Mouse (Mus musculus): Measurements from ENCODE around the gene Kcnn1. TPM values are rescaled to one million over a fixed set of nuclear protein-coding genes. Genes with fewer than 3 reads are reported as not detected.

Gene Kcnn1
- polyA plus RNA-seq, 1 experiment from 2014 or later: 12.6 TPM

DNA sequence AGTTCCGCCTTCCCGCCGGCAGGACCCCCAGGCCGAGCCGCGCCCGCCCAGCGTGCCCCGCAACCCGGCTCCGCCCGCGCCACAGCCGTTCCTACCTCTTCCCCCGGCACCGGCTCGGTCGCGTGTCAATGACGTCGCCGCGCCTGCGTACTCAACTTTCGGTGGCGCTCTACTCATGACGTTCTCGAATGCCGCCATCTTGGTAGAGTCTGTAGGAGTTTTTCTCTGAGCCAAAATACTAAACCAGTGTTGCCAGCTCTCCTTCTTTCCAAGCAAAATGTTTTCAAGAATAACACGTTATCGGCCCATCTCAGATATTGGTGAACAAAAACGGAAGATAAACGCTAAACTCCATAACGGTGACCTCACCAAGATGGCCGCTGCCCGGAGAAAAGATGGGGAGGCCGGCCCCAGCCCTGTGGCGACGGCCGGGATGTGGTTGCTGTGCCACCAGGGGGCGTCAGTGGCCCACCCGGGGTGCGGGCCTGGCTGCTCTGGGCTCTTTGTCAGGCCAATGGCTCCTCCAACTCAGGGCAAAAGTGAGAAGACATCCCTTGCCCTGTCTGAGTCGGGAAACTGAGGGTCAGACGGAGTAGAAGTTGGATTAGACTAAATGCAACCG lies 10.4 kb upstream of the Kcnn1 start, which contains the start of gene Ccdc124:
TSS of gene Ccdc124 (minus strand) at position 572 of the 622 bp plus-strand sequence.
- Histone ChIP-seq H3K4me1 (ENCODE audit: control insufficient read depth, insufficient read depth, low read length) (peaks cover 10% of the 10 kb centered on the region), H3K36me3 (ENCODE audit: control insufficient read depth, insufficient read depth, low read length) (no peaks in the 10 kb centered on the region), H3K9me3 (ENCODE audit: control insufficient read depth, low read length) (no peaks in the 10 kb centered on the region), H3K27ac (ENCODE audit: low read depth, low read length) (peak within 1 kb of the TSS; percentile 87), H3K4me2 (ENCODE audit: low read depth, low read length) (peak within 1 kb of the TSS; percentile 92), H3K4me3 (ENCODE audit: low read depth, low read length) (peak within 1 kb of the TSS; percentile 78), H3K9ac (replicated peaks; ENCODE audit: low read depth, low read length) (peak within 1 kb of the TSS; percentile 75), H3K27me3 (ENCODE audit: control insufficient read depth, insufficient read depth, low read length) (no peaks in the 10 kb centered on the region)
- ATAC-seq (ENCODE audit: low read depth): peak; percentile 87
- WGBS: 1% methylated on average over 46 of the region's 46 CpGs

DNA sequence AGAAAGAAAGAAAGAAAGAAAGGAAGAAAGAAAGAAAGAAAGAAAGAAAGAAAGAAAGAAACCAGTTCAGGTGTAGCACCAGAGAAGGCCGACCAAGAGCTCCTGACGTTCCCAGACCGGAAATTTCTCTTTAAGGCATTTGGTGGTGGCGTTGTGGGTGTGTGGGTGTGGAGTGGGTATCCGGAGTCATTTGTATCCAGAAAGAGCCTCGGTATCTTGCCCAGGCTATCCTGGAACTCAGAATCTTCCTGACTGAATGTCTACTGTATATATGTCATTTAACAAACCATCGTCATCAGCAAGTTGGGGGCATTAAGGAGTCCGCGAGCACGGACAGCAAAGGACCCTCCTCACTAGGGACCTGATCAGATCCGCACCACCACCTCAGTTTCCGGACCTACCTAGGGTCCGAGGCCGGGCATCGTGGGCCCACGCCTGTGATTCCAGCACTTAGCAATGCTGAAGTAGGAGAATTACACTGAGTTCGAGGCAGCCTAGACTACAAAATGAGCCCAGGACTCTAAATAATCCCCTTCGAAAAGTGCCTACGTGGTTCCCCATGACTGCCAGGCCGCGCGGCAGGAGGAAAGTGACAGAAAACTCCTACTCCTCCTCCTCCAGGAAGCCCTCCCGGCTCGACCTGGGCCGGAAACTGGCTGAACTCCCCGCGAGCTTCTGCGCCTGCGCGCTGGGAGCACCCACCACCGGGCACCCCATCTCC lies 9.7 kb upstream of the Kcnn1 start:
- Histone ChIP-seq H3K27me3 (ENCODE audit: control insufficient read depth, insufficient read depth, low read length) (no peaks in the 10 kb centered on the region), H3K9me3 (ENCODE audit: control insufficient read depth, low read length) (no peaks in the 10 kb centered on the region), H3K4me2 (ENCODE audit: low read depth, low read length) (peak overlapping the region; percentile 92), H3K9ac (replicated peaks; ENCODE audit: low read depth, low read length) (peak overlapping the region; percentile 75), H3K36me3 (ENCODE audit: control insufficient read depth, insufficient read depth, low read length) (no peaks in the 10 kb centered on the region), H3K4me1 (ENCODE audit: control insufficient read depth, insufficient read depth, low read length) (peaks cover 10% of the 10 kb centered on the region), H3K27ac (ENCODE audit: low read depth, low read length) (peak overlapping the region; percentile 87), H3K4me3 (ENCODE audit: low read depth, low read length) (peak overlapping the region; percentile 78)
- 5% methylated on average over 31 of the region's 31 CpGs for WGBS
- 0 out of 2 replicates have a peak, but pooled peaks have one; percentile 3 for ATAC-seq (ENCODE audit: low read depth)

DNA sequence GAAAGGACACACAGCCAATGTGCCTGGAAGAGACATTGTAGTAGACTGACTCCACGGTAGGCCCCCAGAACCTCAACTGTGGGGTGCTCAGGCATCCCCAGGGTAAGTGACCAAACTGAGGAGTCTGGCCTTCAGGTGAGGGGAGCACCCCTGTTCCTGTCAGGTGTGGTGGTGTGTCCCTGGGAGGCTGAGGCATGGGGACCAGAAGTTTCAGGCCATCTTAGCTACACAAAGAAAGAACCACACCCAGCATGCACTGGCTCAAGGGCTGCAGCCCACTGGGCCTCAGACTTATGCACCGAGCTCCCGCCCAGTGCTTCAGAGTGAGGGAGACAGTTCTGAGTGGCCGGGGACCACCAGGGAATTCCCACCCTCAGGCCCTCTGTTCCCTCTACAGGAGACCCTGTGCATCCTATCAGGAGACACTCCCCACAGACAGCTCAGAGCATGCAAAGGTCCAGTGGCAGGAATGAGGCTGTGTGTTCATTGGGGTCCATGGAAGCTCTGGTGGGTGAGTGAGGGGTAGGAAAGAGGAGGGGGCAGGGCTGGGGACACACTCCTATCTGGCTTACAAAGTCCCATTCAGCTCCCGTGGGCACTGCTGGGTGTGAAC lies 8.2 kb upstream of the Kcnn1 start:
- H3K9ac ChIP-seq (replicated peaks; ENCODE audit: low read depth, low read length): no peak overlapping the region
- WGBS: 88% methylated on average over 5 of the region's 5 CpGs

DNA sequence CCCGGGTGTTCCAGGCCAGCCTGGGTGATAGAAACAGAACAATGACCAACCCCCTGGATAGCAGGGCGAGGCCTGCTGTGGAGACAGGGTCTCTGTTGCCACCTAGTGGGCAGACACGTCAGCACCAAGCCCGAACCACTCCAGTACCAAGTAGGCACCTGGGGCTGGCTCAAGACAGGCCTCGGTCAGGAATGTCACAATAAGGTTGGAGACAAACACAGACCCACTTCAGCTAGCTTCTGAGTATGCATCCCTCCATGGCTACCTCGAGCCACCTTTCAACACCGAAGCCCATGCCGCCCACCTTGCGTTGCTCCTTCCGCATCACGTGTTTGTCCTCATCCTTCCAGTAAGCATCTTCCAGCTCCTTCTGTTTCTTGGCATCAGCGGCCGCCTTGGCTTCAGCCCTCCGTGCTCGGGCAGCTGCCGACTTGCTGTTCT lies 6.6 kb upstream of the Kcnn1 start:
- 50% methylated on average over 16 of the region's 16 CpGs for WGBS
- peak; percentile 12; the same call in 1 of the 2 replicates for ATAC-seq (ENCODE audit: low read depth)
- peaks cover 24% of the 10 kb centered on the region for H3K4me1 ChIP-seq (ENCODE audit: control insufficient read depth, insufficient read depth, low read length)
- no peaks in the 10 kb centered on the region for H3K9me3 ChIP-seq (ENCODE audit: control insufficient read depth, low read length)
- no peak overlapping the region for H3K4me3 ChIP-seq (ENCODE audit: low read depth, low read length)
- no peak overlapping the region for H3K4me2 ChIP-seq (ENCODE audit: low read depth, low read length)
- no peaks in the 10 kb centered on the region for H3K27me3 ChIP-seq (ENCODE audit: control insufficient read depth, insufficient read depth, low read length)
- peak overlapping the region; percentile 69 for H3K27ac ChIP-seq (ENCODE audit: low read depth, low read length)
- H3K9ac ChIP-seq (replicated peaks; ENCODE audit: low read depth, low read length): no peak overlapping the region
- no peaks in the 10 kb centered on the region for H3K36me3 ChIP-seq (ENCODE audit: control insufficient read depth, insufficient read depth, low read length)

More for the DNA sequence above, 8.2 kb upstream of the Kcnn1 start:
- ATAC-seq (ENCODE audit: low read depth): no peak
- no peaks in the 10 kb centered on the region for H3K9me3 ChIP-seq (ENCODE audit: control insufficient read depth, low read length)
- no peak overlapping the region for H3K27ac ChIP-seq (ENCODE audit: low read depth, low read length)
- no peaks in the 10 kb centered on the region for H3K36me3 ChIP-seq (ENCODE audit: control insufficient read depth, insufficient read depth, low read length)
- peaks cover 15% of the 10 kb centered on the region for H3K4me1 ChIP-seq (ENCODE audit: control insufficient read depth, insufficient read depth, low read length)
- H3K27me3 ChIP-seq (ENCODE audit: control insufficient read depth, insufficient read depth, low read length): no peaks in the 10 kb centered on the region
- no peak overlapping the region for H3K4me2 ChIP-seq (ENCODE audit: low read depth, low read length)
- H3K4me3 ChIP-seq (ENCODE audit: low read depth, low read length): no peak overlapping the region

DNA sequence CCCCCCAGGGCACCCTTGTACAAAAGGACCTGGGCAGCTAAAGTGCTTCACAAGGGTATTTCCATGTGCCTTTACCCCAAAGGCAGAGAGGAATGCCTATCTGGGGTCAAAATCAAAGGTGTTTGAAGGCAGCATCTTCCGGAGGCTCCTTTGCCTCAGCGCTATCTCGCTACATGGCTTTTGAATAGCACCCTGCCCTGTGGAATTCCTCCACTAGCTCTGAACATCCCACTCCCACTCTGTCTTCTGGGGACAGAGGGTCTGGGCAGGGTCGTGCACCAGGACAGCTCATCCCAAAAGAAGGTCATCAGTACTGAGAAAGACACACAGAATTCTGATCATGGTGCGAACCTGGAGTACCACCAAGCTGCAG lies 6.1 kb upstream of the Kcnn1 start:
- no peaks in the 10 kb centered on the region for H3K36me3 ChIP-seq (ENCODE audit: control insufficient read depth, insufficient read depth, low read length)
- peak overlapping the region; percentile 23; the same call in 1 of the 2 replicates for H3K4me2 ChIP-seq (ENCODE audit: low read depth, low read length)
- no peak overlapping the region for H3K4me3 ChIP-seq (ENCODE audit: low read depth, low read length)
- H3K4me1 ChIP-seq (ENCODE audit: control insufficient read depth, insufficient read depth, low read length): peaks cover 29% of the 10 kb centered on the region
- no peaks in the 10 kb centered on the region for H3K27me3 ChIP-seq (ENCODE audit: control insufficient read depth, insufficient read depth, low read length)
- WGBS: 53% methylated on average over 5 of the region's 5 CpGs
- peak overlapping the region; percentile 69 for H3K27ac ChIP-seq (ENCODE audit: low read depth, low read length)
- H3K9me3 ChIP-seq (ENCODE audit: control insufficient read depth, low read length): no peaks in the 10 kb centered on the region
- ATAC-seq (ENCODE audit: low read depth): no peak
- H3K9ac ChIP-seq (replicated peaks; ENCODE audit: low read depth, low read length): peak overlapping the region; percentile 30; the same call in 1 of the 2 replicates

DNA sequence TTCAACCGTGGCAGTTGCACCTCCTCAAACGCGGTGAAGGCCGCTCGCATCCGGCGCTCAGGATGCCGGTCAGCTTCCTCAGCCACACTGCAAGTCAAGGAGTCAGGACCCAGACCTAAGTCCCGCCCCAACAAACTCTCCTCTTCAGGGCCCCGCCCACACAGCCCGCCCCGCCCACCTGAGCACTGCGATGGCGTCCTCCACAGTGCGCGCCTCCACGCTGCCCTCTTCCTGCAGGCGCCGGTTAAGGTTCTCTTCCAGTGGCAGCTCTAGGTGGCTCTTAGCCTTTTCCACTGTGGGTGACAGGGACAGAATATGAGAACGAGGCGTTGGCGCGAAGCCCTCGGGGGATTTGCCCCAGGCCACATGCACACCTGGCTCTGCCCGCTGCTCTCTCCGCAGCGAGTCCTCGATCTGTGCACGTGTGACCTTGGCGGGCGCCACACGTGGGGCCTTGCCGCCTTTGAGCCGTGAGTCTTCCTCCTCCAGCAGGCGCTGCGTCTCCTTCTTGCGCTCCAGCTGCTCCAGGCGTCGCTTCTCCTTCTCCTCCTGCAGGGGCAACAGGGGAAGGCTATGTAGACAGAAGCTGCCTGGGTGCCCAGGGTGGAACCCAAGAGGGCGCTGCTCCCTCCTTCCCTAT lies 5.6 kb upstream of the Kcnn1 start:
- no peaks in the 10 kb centered on the region for H3K9me3 ChIP-seq (ENCODE audit: control insufficient read depth, low read length)
- H3K4me2 ChIP-seq (ENCODE audit: low read depth, low read length): peak overlapping the region; percentile 23; the same call in 1 of the 2 replicates
- H3K27ac ChIP-seq (ENCODE audit: low read depth, low read length): peak overlapping the region; percentile 69
- peaks cover 34% of the 10 kb centered on the region for H3K4me1 ChIP-seq (ENCODE audit: control insufficient read depth, insufficient read depth, low read length)
- H3K36me3 ChIP-seq (ENCODE audit: control insufficient read depth, insufficient read depth, low read length): no peaks in the 10 kb centered on the region
- no peak overlapping the region for H3K4me3 ChIP-seq (ENCODE audit: low read depth, low read length)
- 18% methylated on average over 36 of the region's 40 CpGs for WGBS
- peak overlapping the region; percentile 30; the same call in 1 of the 2 replicates for H3K9ac ChIP-seq (replicated peaks; ENCODE audit: low read depth, low read length)
- ATAC-seq (ENCODE audit: low read depth): no peak
- H3K27me3 ChIP-seq (ENCODE audit: control insufficient read depth, insufficient read depth, low read length): no peaks in the 10 kb centered on the region

DNA sequence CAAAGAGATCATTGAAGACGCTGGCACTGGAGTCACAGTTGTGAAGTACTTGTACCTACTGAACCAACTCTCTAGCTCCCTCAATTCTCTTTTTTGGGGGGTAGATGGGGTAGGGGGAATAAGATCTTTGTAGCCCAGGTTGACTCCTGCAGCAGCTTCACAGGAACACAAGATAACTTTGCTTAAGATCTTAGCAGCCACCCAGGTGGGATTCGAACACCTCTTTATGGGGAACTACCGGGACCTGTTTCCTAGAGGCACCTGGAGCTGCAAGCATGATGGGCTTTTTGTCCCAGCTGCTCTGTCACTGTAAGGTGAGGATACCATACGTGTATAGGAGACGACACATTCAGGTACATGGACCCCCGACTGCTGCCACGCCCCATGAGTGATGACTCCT lies 3.5 kb upstream of the Kcnn1 start:
- no peaks in the 10 kb centered on the region; the same call in 1 of the 2 replicates for H3K27me3 ChIP-seq (ENCODE audit: control insufficient read depth, insufficient read depth, low read length)
- H3K4me3 ChIP-seq (ENCODE audit: low read depth, low read length): no peak overlapping the region
- no peak overlapping the region for H3K9ac ChIP-seq (replicated peaks; ENCODE audit: low read depth, low read length)
- WGBS: 90% methylated on average over 7 of the region's 7 CpGs
- peaks cover 44% of the 10 kb centered on the region for H3K4me1 ChIP-seq (ENCODE audit: control insufficient read depth, insufficient read depth, low read length)
- H3K27ac ChIP-seq (ENCODE audit: low read depth, low read length): peak overlapping the region; percentile 90
- H3K4me2 ChIP-seq (ENCODE audit: low read depth, low read length): peak overlapping the region; percentile 96; the same call in 1 of the 2 replicates
- H3K9me3 ChIP-seq (ENCODE audit: control insufficient read depth, low read length): no peaks in the 10 kb centered on the region
- no peak for ATAC-seq (ENCODE audit: low read depth)
- no peaks in the 10 kb centered on the region for H3K36me3 ChIP-seq (ENCODE audit: control insufficient read depth, insufficient read depth, low read length)

DNA sequence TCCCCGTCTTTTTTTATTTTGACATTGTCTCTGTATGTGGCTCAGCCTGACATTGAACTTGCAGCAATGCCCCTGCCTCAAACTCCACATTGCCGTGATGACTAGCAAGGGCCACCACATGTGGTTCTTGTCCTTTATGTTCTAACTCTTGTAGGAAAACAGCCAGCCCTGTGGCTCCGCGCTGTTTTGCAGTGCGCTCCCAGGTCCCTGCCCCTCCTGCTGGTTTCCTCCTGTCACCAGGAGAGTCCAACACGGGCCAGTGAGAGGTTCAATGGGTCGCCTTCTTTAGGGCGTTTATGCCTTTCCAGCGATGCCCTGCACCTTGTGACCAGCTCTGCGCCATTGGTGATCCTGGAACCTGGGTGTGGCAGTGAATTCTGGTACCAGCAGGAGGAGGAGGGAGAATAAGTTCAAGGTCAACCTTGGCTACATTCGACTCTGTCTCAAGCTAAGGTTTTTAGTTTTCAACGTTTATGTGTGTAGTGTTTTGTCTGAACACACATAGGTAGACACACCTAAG lies 3.0 kb upstream of the Kcnn1 start:
- 7% methylated on average over 12 of the region's 12 CpGs for WGBS
- Histone ChIP-seq H3K4me3 (ENCODE audit: low read depth, low read length) (peak overlapping the region; percentile 51), H3K4me2 (ENCODE audit: low read depth, low read length) (peak overlapping the region; percentile 96), H3K9ac (replicated peaks; ENCODE audit: low read depth, low read length) (peak overlapping the region; percentile 48), H3K27me3 (ENCODE audit: control insufficient read depth, insufficient read depth, low read length) (no peaks in the 10 kb centered on the region; the same call in 1 of the 2 replicates), H3K9me3 (ENCODE audit: control insufficient read depth, low read length) (no peaks in the 10 kb centered on the region), H3K4me1 (ENCODE audit: control insufficient read depth, insufficient read depth, low read length) (peaks cover 44% of the 10 kb centered on the region), H3K27ac (ENCODE audit: low read depth, low read length) (peak overlapping the region; percentile 90), H3K36me3 (ENCODE audit: control insufficient read depth, insufficient read depth, low read length) (no peaks in the 10 kb centered on the region)
- peak; percentile 9 for ATAC-seq (ENCODE audit: low read depth)

Data from neural tube, embryonic 14.5 days (tissue).